Mouse (Mus musculus) liver, postnatal 0 days (tissue): ENCODE measurements around the gene AI854703.
"Not testable (repeated sequence)": the region's sequence is repeated elsewhere in the genome, so short reads cannot be mapped to it uniquely, and the experiment has no call there.

Source experiments
- CTCF ChIP-seq: sonication (generic); IDR thresholded peaks from 2 replicates; pipeline ENCODE4 v1.5.1; 2016; ENCODE audit warnings: antibody characterized with exemption, low read depth
- EP300 ChIP-seq: IDR thresholded peaks from 2 replicates; pipeline ENCODE4 v1.6.1; 2016; ENCODE audit warnings: antibody characterized with exemption, low read depth, mild to moderate bottlenecking

DNA sequence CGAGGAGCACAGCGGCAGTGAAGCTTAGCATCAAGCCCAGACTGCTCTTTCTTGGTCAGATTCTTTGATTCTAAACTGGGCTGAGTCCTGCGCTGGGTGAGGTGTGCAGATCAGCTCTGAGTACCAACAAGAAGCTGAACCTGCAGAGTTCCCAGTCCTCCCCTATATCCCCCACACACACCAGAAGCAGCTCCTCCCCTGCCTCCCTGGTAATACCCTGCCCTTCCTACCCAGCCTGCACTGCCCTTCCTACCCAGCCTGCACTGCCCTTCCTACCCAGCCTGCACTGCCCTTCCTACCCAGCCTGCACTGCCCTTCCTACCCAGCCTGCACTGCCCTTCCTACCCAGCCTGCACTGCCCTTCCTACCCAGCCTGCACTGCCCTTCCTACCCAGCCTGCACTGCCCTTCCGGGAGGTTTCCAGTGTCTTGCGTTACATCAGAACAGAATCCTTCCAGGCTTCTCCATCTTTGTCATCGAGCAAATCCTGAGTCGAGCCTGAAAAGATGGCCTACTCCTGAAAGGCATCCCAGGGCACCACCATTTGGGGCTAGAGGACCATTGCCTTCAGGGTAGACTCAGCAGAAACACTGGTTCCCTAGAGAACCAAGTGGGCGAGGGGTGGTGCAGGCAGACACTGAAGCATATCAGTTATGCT, 4.2 kb upstream of the AI854703 start:
- TF ChIP-seq CTCF, EP300: not testable (repeated sequence)
